Mouse (Mus musculus): ENCODE results near the gene Rhbdf2.

The Rhbdf2 gene

GRCm38 (mm10) chr11:116580031-116580652 lies 46.7 kb downstream of the Rhbdf2 start:
- peak overlapping the region; percentile 97 for H3K4me3 ChIP-seq (replicated peaks; ENCODE audit: low read length)
- peaks cover 23% of the 10 kb centered on the region for H3K36me3 ChIP-seq (ENCODE audit: insufficient read depth, low read length)
- no peak for TF ChIP-seq CTCF (conservative IDR thresholded peaks at IDR 0.05; ENCODE audit: low read length)
- no peak for TF ChIP-seq POU5F1 (IDR thresholded peaks at IDR 0.05; ENCODE audit: borderline replicate concordance, low read length)
- TF ChIP-seq NANOG (IDR thresholded peaks at IDR 0.05; ENCODE audit: borderline replicate concordance, low read length) = no peak
- H3K27me3 ChIP-seq (ENCODE audit: insufficient read depth, low read length) = no peaks in the 10 kb centered on the region; the same call in 1 of the 2 replicates
- H3K9me3 ChIP-seq (ENCODE audit: low read length) = no peaks in the 10 kb centered on the region
- H3K4me1 ChIP-seq (replicated peaks; ENCODE audit: low read depth, low read length) = peaks cover 57% of the 10 kb centered on the region

GRCm38 (mm10) chr11:116579280-116579679 lies 47.5 kb downstream of the Rhbdf2 start:
- H3K4me1 ChIP-seq (replicated peaks; ENCODE audit: low read depth, low read length) = peaks cover 61% of the 10 kb centered on the region
- H3K4me3 ChIP-seq (replicated peaks; ENCODE audit: low read length) = no peak overlapping the region
- no peaks in the 10 kb centered on the region for H3K9me3 ChIP-seq (ENCODE audit: low read length)
- H3K27me3 ChIP-seq (ENCODE audit: insufficient read depth, low read length) = no peaks in the 10 kb centered on the region; the same call in 1 of the 2 replicates
- TF ChIP-seq POU5F1 (IDR thresholded peaks at IDR 0.05; ENCODE audit: borderline replicate concordance, low read length) (no peak), NANOG (IDR thresholded peaks at IDR 0.05; ENCODE audit: borderline replicate concordance, low read length) (no peak), CTCF (conservative IDR thresholded peaks at IDR 0.05; ENCODE audit: low read length) (no peak)
- H3K36me3 ChIP-seq (ENCODE audit: insufficient read depth, low read length) = peaks cover 23% of the 10 kb centered on the region

GRCm38 (mm10) chr11:116575396-116575795 lies 51.4 kb downstream of the Rhbdf2 start:
- Histone ChIP-seq H3K4me3 (replicated peaks; ENCODE audit: low read length) (0 out of 2 replicates have a peak overlapping the region, but pooled peaks have one; percentile 3), H3K27me3 (ENCODE audit: insufficient read depth, low read length) (no peaks in the 10 kb centered on the region; the same call in 1 of the 2 replicates), H3K4me1 (replicated peaks; ENCODE audit: low read depth, low read length) (peaks cover 93% of the 10 kb centered on the region), H3K9me3 (ENCODE audit: low read length) (no peaks in the 10 kb centered on the region), H3K36me3 (ENCODE audit: insufficient read depth, low read length) (peaks cover 48% of the 10 kb centered on the region)
- TF ChIP-seq NANOG (IDR thresholded peaks at IDR 0.05; ENCODE audit: borderline replicate concordance, low read length) (no peak), CTCF (conservative IDR thresholded peaks at IDR 0.05; ENCODE audit: low read length) (no peak), POU5F1 (IDR thresholded peaks at IDR 0.05; ENCODE audit: borderline replicate concordance, low read length) (no peak)

- Histone ChIP-seq H3K4me1 (replicated peaks; ENCODE audit: low read depth, low read length) (peaks cover 93% of the 10 kb centered on the region), H3K27me3 (ENCODE audit: insufficient read depth, low read length) (no peaks in the 10 kb centered on the region; the same call in 1 of the 2 replicates), H3K4me3 (replicated peaks; ENCODE audit: low read length) (0 out of 2 replicates have a peak overlapping the region, but pooled peaks have one; percentile 3), H3K9me3 (ENCODE audit: low read length) (no peaks in the 10 kb centered on the region), H3K36me3 (ENCODE audit: insufficient read depth, low read length) (peaks cover 50% of the 10 kb centered on the region)
- no peak for TF ChIP-seq NANOG (IDR thresholded peaks at IDR 0.05; ENCODE audit: borderline replicate concordance, low read length)
- no peak for TF ChIP-seq POU5F1 (IDR thresholded peaks at IDR 0.05; ENCODE audit: borderline replicate concordance, low read length)
- TF ChIP-seq CTCF (conservative IDR thresholded peaks at IDR 0.05; ENCODE audit: low read length) = no peak
Observed at GRCm38 (mm10) chr11:116574982-116575381, 51.8 kb downstream of the Rhbdf2 start.

DNA sequence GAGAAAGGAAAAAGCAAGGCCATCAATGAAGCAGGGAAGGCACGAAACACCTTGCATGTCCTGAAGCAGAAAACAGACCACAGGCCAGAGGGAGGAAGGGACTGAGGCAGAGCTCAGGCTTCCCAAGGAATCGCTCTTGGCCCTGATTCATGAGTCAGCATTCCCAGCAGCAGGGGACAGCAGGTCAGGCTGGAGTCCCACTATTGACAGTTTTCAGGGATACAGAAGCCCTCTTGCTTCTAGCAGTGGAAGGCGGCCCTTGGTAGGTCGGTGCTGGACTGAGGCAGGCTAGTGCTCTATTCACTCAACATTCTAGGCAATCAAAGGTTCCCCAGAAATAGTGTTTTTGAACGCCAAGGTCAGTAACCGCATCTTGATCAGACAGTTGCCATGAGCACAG lies 52.3 kb downstream of the Rhbdf2 start:
- Histone ChIP-seq H3K4me1 (replicated peaks; ENCODE audit: low read depth, low read length) (peaks cover 93% of the 10 kb centered on the region), H3K27me3 (ENCODE audit: insufficient read depth, low read length) (no peaks in the 10 kb centered on the region), H3K4me3 (replicated peaks; ENCODE audit: low read length) (peak overlapping the region; percentile 18; the same call in 1 of the 2 replicates), H3K36me3 (ENCODE audit: insufficient read depth, low read length) (peaks cover 50% of the 10 kb centered on the region), H3K9me3 (ENCODE audit: low read length) (no peaks in the 10 kb centered on the region)
- no peak for TF ChIP-seq POU5F1 (IDR thresholded peaks at IDR 0.05; ENCODE audit: borderline replicate concordance, low read length)
- no peak for TF ChIP-seq NANOG (IDR thresholded peaks at IDR 0.05; ENCODE audit: borderline replicate concordance, low read length)
- TF ChIP-seq CTCF (conservative IDR thresholded peaks at IDR 0.05; ENCODE audit: low read length) = no peak

DNA sequence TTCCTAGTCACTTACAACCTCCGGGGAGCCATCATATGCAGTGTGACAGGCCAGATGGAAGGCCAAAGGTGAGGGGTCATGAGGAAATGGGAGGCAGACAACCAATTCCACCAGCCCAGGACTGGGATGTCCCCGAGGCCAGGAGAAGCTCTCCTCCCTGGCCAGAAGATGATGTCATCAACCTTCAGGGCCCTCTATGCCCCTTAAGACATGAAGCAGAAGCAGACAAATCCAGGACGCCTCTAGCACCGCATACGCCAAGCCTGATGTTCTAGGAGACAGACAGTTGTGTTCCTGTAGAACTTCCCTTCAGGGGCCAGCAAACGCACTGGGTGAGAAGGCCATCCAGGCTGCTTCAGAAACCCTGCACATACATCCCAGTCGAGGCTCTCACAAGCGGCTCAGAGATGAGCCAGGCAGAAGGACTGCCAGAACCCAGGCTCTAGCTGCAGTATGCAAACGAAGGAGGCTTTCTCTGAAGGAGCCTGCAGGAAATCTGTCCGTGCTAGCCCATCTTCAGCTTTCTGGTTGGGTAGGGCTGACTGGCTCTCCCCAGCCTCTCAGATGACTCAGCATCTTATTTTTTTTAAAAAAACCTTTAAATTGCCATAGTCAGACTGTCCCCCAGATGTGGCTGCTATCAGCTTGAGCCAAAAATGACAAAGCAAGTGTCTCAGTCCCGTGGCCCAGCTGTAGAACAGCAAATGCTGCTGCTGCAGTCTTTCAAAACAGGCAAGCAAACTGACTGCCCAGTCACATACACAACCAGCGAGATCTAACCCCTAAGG lies 53.9 kb downstream of the Rhbdf2 start:
- Histone ChIP-seq H3K9me3 (ENCODE audit: low read length) (no peaks in the 10 kb centered on the region), H3K4me3 (replicated peaks; ENCODE audit: low read length) (peak overlapping the region; percentile 50), H3K27me3 (ENCODE audit: insufficient read depth, low read length) (no peaks in the 10 kb centered on the region), H3K36me3 (ENCODE audit: insufficient read depth, low read length) (peaks cover 36% of the 10 kb centered on the region), H3K4me1 (replicated peaks; ENCODE audit: low read depth, low read length) (peaks cover 91% of the 10 kb centered on the region)
- TF ChIP-seq POU5F1 (IDR thresholded peaks at IDR 0.05; ENCODE audit: borderline replicate concordance, low read length) (no peak), CTCF (conservative IDR thresholded peaks at IDR 0.05; ENCODE audit: low read length) (no peak), NANOG (IDR thresholded peaks at IDR 0.05; ENCODE audit: borderline replicate concordance, low read length) (no peak)

DNA sequence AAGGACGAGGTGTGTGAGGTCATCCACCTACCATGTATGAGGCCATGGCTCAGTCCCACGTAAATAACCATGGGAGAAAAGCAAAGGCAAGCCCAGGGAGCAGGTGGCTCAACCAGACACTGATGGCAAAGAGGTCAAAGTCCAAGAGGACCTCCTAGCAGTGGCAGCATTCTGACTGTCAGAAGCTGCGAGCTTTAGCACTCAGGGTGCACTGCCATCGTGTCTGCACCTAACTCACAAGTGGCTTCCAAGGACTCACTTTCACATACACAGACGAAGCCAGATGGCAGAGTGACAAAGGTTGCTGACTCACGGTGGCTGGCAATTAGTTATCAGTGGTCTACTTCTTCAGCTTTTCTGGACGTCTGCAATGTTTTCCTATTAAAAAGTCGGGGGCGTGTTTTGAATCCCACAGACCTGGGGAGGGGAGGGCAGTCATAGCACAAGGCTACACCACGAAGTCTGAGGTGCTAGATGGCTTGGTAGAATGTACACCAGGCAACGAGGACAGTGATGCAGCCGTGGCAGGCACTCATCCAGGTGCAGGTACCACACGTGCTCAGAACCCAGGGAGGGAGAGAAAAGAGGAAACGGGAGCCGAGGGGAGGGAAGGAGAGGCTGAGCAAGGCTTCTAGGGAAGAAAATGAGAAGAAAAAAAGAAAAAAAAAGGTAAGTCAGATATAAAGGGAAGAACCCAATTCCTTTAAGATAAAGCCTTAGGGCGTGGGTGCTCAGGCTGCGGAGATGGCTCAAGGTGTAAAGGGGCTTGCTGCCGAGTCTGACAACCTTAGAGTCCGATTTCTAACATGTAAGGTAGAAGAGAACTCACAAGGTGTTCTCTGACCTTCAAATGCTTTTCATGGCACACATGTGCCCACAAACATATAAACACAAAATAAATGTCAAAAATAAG lies 54.8 kb downstream of the Rhbdf2 start:
- Histone ChIP-seq H3K9me3 (ENCODE audit: low read length) (no peaks in the 10 kb centered on the region), H3K4me3 (replicated peaks; ENCODE audit: low read length) (no peak overlapping the region)
- TF ChIP-seq CTCF (conservative IDR thresholded peaks at IDR 0.05; ENCODE audit: low read length) = no peak
- TF ChIP-seq POU5F1 (IDR thresholded peaks at IDR 0.05; ENCODE audit: borderline replicate concordance, low read length) = no peak
- no peak for TF ChIP-seq NANOG (IDR thresholded peaks at IDR 0.05; ENCODE audit: borderline replicate concordance, low read length)

More for the DNA sequence above, 54.8 kb downstream of the Rhbdf2 start:
- H3K4me1 ChIP-seq (replicated peaks; ENCODE audit: low read depth, low read length) = peaks cover 94% of the 10 kb centered on the region
- peaks cover 42% of the 10 kb centered on the region for H3K36me3 ChIP-seq (ENCODE audit: insufficient read depth, low read length)
- H3K27me3 ChIP-seq (ENCODE audit: insufficient read depth, low read length) = no peaks in the 10 kb centered on the region
